Mouse (Mus musculus) spleen, adult 2 months (tissue): ENCODE measurements around the gene Slc16a11.

ENCODE experiments used
- CTCF ChIP-seq: fragments of 200-500 bp; IDR thresholded peaks from 2 replicates; pipeline ENCODE4 v1.5.1; 2011; ENCODE audit warnings: mild to moderate bottlenecking, inconsistent platforms; ENCODE audit not compliant: insufficient read depth, insufficient read length, insufficient replicate concordance; ENCODE audit errors: extremely low read depth
- POLR2A ChIP-seq: fragments of 200-500 bp; IDR thresholded peaks from 2 replicates; pipeline ENCODE4 v1.6.1; 2011; ENCODE audit warnings: low read depth, low read length, inconsistent platforms

GRCm38 (mm10) chr11:70218039-70218438, 5.5 kb downstream of the Slc16a11 start:
- no peak for TF ChIP-seq CTCF
- TF ChIP-seq POLR2A, result no peak
